Mouse (Mus musculus) layer of hippocampus, adult 8-10 months (tissue): ENCODE measurements at regions not wholly inside any gene's neighbourhood (a gene's known extent, or its start where the extent isn't known, plus 50 kb on each side); places are given as distances from the start of the nearest gene placed in this dataset.

Experiments
- DNase-seq, 2 experiments: peaks; one replicate each; pipeline ENCODE4 v3.0.0; 2022; ENCODE audit warnings: low spot score in 2 of 2

DNA sequence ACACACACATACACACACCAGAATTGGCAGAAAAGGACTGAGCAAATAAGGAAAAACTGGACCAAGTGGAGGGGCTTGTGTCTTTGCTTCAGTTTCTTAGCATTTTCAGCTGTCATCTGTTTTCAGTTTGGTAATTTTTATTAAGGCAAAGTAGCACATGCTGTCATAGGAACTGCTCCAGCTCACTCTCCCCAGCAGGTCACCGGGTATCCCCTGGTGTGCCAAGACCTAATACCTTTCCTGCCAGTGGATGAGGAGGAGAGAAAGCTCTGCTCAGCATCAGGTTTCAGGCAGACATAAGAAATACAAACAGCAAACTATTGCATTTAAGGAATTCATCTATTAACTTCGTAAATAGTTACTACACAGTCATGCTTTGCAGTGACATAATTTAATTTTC, 109.8 kb upstream of the Hey2 start:
- DNase-seq, result no peak

DNA sequence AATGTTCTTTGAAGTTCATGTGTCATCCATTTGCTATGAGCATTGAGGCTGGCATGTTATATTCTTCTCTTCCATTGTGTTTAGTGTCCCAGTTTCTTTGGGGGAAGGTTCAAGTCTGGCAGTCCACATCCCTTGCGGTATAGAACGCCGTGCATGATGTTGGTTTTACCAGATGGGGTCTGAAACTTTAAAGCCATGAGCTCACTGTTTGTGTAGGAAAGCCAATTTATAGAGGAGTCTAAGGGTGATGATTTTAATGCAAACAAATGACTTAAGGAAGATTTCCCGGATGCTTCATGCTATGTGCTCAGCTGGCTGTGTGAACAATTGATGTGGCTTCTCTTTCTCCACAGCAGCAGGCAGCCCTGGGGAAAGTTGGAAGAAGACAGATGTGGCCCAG, 104.0 kb upstream of the Hey2 start:
- DNase-seq, result no peak

DNA sequence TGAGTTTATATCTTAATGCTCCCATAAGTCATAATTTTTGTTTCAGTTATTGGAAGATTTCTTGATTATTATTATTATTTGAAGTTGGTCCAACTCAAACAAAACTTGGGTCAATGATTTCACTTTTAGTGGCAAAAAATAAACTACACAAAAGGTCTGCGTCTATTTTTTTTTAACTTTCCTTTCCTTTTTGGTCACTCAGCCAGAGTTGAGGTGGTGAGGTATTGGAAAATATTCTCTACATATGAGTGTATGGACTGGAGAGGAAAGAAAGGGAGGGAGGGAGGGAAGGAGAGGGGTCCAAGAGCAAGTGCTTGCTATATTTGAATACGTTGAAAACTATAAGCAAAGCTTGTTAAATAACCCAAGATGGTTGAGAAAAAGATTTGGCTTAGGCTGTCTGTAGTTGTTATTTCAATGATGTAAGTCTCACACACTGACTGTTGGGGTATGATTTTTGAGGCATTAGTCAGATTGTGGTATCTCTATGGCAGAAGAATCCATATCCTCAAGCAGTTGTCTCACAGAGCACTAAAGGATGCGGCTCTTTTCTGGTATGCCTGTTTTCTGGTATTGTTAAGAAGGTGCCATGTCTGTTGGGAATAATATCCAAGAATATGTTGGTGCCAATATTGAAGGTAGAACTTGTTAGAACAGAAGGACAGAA, 75.9 kb upstream of the Hey2 start:
- DNase-seq, result no peak

DNA sequence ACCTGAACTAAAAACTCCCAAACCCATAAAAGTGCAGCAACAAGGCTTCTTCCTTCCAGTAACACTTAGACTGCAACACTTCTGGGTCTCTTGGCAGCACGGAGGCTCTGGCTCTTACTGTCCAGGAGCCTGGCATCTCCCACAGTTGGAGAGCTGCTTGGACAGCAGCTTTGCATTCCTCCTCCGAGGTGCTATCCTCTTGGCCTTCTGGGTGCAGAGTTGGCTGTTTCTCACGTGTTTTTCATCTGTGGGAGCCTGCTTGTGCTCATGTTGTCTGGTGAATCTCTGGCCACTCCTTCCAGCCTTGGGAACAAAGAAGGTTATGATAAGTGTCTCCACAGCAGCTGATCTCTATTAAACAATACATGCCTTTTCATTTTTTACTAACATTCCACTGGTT, 51.2 kb upstream of the Hey2 start:
- no peak for DNase-seq
